Mouse (Mus musculus): ENCODE data around the gene Ifitm5. TPM values are rescaled to one million over a fixed set of nuclear protein-coding genes. Genes with fewer than 3 reads are reported as not detected.

Ifitm5 gene
- total RNA-seq, 4 experiments from 2014 or later: 1.1 to 2.7 (median 1.9) TPM

GRCm38 (mm10) chr7:140961416-140961815 lies 11.3 kb upstream of the Ifitm5 start:
- no peak for DNase-seq

DNA sequence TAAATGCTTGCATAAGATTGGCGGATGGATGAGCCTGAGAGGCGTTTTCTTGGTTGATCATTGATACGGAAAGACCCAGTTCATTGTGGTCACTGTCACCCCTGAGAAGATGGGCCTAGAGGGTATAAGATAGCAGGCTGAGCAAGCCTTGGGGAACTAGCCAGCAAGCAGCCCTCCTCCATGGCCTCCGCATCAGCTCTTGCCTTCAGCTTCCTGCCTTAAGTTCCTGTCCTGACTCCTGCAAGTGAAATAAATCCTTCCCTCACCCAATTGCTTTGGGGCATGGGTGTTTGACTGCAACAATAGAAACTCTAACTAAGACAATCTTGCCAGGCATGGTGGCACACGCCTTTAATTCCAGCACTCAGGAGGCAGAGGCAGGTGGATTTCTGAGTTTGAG lies 9.9 kb upstream of the Ifitm5 start:
- no peak for DNase-seq

- no peak for DNase-seq
These were observed 9.2 kb upstream of the Ifitm5 start for GRCm38 (mm10) chr7:140959181-140959901.

DNA sequence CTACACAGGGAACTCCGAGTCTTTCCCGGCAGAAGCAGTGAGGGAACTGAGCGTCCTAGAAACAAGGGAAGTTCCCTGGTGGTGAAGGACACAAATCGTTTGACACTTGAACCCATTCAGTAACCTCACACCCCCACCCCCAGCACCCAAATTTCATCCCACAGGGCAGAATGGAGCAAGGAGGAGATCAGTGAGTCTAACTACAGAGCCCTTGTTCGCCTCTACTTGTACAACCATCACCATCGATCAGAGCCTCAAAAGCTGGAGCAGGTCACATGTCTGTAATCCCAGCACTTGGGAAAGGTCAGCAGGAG lies 6.4 kb upstream of the Ifitm5 start:
- no peak for DNase-seq

DNA sequence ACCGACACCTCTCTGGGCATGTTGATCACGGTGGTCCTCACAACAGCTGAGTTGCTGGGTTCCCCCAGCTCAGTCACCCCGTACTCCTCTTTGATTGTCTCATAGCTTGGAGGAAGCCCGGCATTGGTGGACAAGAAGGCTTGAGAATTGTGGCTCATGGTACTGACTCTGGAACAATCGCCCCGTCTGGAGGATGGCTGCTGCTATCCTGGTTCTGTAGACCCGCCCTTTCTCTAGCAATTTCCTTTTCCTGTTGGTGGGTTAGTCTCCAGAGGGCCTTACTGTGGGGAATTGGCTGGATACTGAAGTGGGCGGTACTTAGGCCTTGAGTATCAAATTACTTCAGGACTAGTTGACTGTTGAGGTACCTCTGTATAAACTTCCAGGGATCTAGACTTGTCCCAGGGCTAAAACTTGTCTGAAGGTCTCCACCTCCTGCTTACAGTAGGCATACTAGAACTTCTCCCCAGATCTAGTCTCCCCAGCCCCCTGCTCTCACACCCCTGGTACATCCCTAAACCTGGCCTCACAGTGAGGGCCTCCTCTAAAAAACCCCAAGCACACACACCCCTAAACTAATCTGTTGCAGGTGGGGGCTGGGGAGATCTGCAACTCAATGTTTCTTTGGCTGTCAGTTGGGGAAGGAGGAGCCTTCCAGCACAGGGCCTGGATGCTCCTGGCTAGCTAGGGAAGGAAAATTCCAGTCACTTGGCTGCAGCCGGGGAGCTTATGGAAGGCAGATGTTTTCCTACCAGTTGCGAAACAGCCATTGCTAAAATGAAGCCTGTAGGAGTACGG lies 5.9 kb upstream of the Ifitm5 start, which contains the start of the genes Gm45717 and Ifitm2:
TSS of gene Gm45717 (minus strand) at position 180 of the 798 bp plus-strand sequence.
TSS of gene Ifitm2 (minus strand) at position 230 of the 798 bp plus-strand sequence.
- peak; percentile 85 for DNase-seq

- no peak for DNase-seq
These were observed 5.3 kb upstream of the Ifitm5 start for GRCm38 (mm10) chr7:140955342-140955741.

DNA sequence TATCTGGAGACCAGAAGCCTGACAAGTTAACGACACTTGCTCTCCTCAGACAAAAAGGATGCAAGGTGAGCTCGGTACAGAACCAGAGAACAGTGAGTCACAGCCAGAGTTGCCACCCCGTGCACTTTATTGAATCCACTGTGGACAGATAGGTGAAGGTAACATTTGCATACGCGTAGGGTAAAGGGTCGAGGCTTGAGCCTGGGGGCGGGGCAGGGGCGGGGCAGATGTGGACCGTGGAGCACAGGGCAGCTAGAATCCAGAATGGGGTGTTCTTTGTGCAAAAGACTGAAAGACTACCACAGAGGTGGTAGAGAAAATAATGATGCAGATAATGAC lies 4.6 kb upstream of the Ifitm5 start:
- no peak for DNase-seq

DNA sequence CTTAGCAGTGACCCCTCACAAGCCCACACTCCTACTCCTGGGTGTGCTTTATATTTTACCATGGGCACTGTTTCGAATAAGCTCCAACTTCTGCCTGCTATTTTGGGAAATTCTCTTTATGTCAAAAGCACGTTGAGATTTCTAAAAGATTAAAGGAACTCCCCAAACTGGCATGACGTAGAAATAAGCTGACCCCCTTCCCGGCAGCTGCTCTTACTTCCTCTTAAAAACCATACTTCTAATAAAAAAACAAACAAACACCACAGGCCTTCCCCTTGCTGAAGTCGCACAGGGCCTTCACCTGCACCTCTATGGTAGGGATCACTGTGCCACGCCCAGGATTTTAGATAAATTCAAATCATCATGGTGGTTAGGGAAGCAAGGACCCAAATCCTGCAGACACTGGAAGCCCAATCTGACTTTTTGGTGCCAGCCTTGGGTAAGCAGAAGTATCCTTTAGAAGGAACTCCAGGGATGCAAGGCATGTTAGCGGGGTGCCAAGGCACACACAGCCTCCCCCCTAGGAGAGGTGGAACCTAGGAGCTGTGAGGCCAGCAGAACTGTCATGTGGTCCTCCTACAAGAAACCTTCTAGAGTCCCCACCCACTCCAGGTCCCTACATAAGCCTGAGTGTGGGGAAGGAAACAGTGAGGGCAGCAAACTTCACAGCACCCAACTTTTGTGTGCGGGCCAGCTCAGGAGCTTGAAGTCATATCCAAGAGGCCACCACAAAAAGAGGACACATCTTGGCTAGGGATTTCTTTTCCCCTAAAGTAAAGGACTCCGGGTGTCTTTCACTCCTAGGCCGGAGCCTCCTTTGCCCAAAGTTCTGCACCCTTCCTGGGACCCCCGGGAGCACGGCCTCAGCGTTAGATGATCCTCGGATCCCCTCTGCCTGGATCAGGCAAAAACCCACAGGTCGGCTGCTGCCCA lies 4.0 kb upstream of the Ifitm5 start:
- no peak for DNase-seq

DNA sequence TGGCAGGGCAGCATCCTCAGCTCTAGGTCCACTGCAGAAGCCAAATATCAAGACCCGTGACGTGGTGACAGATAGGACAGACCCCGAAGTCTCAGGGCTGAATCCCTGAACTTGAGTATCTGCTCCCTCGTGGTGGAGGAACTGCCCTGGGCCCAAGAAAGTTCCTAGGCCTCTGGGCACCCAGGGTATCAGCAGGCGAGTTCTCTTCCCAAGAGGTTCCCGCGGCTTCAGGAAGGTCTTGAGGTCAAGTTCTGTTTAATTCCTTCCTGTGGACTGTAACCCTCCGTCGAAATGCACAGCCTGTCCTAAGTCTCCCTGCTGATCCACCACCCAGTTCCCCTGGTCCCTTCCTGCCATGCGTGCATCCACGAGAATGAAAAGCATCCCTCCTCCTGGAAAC lies 3.0 kb upstream of the Ifitm5 start:
- no peak for DNase-seq

GRCm38 (mm10) chr7:140952441-140952840 lies 2.4 kb upstream of the Ifitm5 start:
- no peak for DNase-seq

- no peak for DNase-seq
These were observed 1.7 kb upstream of the Ifitm5 start for GRCm38 (mm10) chr7:140951765-140952164.

- no peak for DNase-seq
These were observed 960 bp upstream of the Ifitm5 start for GRCm38 (mm10) chr7:140951051-140951450.

- no peak for DNase-seq
These were observed 836 bp downstream of the Ifitm5 start for GRCm38 (mm10) chr7:140949255-140949654.

GRCm38 (mm10) chr7:140948161-140948560 lies 1.9 kb downstream of the Ifitm5 start:
- peak; percentile 82 for DNase-seq

- no peak for DNase-seq
These were observed 3.1 kb downstream of the Ifitm5 start for GRCm38 (mm10) chr7:140946980-140947379.

DNA sequence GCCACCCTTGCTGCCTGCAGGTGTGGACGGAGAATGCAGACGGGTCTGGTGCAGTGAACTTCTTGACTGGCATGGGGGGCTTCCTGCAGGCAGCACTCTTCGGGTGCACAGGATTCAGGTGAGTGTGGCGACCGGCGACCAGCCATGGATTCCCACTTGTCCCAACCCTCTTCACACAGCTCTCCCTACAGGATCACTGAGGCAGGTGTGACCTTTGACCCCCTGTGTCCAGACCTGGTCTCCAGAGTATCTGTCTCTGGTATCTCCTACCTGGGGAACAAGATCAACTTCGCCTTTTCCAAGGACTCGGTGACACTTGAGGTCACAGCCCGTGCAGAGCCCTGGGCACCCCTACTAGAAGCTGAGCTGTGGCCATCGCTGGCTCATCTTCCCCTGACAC lies 3.8 kb downstream of the Ifitm5 start:
- no peak for DNase-seq

DNA sequence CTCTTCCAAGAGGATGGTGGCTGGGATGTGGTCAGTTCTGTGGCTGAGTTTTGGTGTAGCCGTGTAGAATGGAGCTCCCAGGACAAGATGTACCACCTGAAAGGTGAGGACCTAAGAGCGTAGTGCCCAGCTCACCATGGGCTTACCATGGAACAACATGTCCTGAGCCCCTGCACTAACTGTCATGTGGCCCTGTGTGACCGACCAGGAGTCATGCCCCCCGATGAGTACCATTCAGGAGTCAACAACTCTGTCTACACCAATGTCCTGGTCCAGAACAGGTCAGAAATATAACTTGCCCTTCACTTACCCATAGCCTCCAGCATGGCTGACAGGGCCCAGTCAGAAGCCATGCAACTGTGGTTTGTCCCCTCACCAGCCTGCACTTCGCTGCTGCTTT lies 4.8 kb downstream of the Ifitm5 start:
- no peak for DNase-seq

DNA sequence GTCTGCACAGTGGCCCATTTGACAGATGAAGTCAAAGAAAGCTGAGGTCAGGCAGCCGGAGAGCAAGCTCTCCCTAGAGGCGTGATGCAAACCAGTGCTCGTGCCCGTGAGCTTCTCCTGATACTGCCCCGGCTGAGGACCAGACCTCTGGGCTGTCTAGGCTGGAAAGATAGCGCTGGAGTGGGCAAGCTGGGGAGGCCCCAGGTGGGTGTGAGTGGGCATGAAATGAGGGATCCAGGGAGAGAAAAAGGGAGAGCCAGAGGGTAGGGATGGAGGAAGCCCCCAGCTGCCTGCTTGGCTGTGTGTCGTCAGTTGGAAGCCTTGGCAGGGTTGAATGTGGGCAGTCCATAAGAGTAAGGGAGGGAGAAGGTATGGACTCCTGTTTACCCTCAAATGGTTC lies 5.9 kb downstream of the Ifitm5 start:
- no peak for DNase-seq

- no peak for DNase-seq
These were observed 6.7 kb downstream of the Ifitm5 start for GRCm38 (mm10) chr7:140943356-140943755.

DNA sequence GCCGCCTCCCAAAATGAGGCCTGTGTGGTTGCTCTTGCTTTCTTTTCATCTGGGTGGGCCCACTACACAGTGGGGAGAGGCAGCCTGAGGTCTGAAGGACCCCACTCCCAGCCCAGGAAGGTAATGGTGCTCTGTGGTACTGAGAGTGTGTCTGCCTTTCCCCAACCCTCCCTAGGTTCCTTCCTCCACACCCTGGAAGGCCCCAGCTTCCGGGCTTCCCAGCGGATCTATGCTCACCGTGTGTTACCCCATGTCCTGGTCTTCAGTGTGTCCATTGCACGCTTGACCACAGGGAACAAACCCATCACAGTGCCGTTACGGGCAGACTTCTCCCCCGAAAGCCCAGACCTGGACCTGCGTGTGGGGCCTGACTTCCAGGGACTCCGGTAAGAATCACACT lies 7.3 kb downstream of the Ifitm5 start:
- no peak for DNase-seq

- DNase-seq: no peak
These were observed 7.8 kb downstream of the Ifitm5 start for GRCm38 (mm10) chr7:140942341-140942740.

GRCm38 (mm10) chr7:140941222-140942051 lies 8.7 kb downstream of the Ifitm5 start, which contains the start of gene Pgghg:
Gene Pgghg, plus strand, starts transcription at chr7:140941391.
- peak; percentile 87 for DNase-seq

Measured in adrenal gland, adult 8-10 months (tissue).